Mouse (Mus musculus) stomach, postnatal 0 days (tissue): ENCODE data around the gene Cyth3. TPM values are rescaled to one million over a fixed set of nuclear protein-coding genes. Genes with fewer than 3 reads are reported as not detected.

ENCODE experiments used
- ATAC-seq: fragments of 200-750 bp; cut with Nextera tagmentation; 2 replicates; pipeline ENCODE4 v1.8.0; 2017; ENCODE audit not compliant: low FRiP score, low TSS enrichment
- DNase-seq: peaks from one replicate; pipeline ENCODE4 v3.0.0-alpha.2; 2016; ENCODE audit warnings: low spot score
- H3K27ac ChIP-seq: fragments of 300-500 bp; sonication (generic); replicated peaks from 2 replicates; pipeline ENCODE4 v1.5.1; 2014; ENCODE audit warnings: mild to moderate bottlenecking, control low read depth
- H3K27me3 ChIP-seq: fragments of 300-500 bp; sonication (generic); 2 replicates; pipeline ENCODE4 v1.6.1; 2014; ENCODE audit warnings: low read length; ENCODE audit not compliant: control insufficient read depth, insufficient read depth
- H3K36me3 ChIP-seq: fragments of 300-500 bp; sonication (generic); 2 replicates; pipeline ENCODE4 v1.6.1; 2014; ENCODE audit warnings: low read length, mixed read lengths; ENCODE audit not compliant: control insufficient read depth, insufficient read depth
- H3K4me1 ChIP-seq: fragments of 300-500 bp; sonication (generic); replicated peaks from 2 replicates; pipeline ENCODE4 v1.6.1; 2014; ENCODE audit warnings: antibody characterized with exemption; ENCODE audit not compliant: control insufficient read depth, insufficient read depth
- H3K4me2 ChIP-seq: fragments of 300-500 bp; sonication (generic); replicated peaks from 2 replicates; pipeline ENCODE4 v1.6.1; 2014; ENCODE audit warnings: low read depth, mild to moderate bottlenecking, control low read depth, moderate library complexity
- H3K4me3 ChIP-seq: fragments of 300-500 bp; sonication (generic); 2 replicates; pipeline ENCODE4 v1.5.1; 2014; ENCODE audit warnings: low read depth, low read length, control low read depth
- H3K9ac ChIP-seq: fragments of 300-500 bp; sonication (generic); 2 replicates; pipeline ENCODE4 v1.6.1; 2014; ENCODE audit warnings: mild to moderate bottlenecking, low read length, control low read depth, mixed read lengths
- H3K9me3 ChIP-seq: fragments of 300-500 bp; sonication (generic); 2 replicates; pipeline ENCODE4 v1.6.1; 2016; ENCODE audit warnings: low read length; ENCODE audit not compliant: control insufficient read depth
- CTCF ChIP-seq: IDR thresholded peaks from 2 replicates; pipeline ENCODE4 v1.5.1; 2016; ENCODE audit warnings: antibody characterized with exemption, low read depth, mild to moderate bottlenecking, moderate library complexity
- EP300 ChIP-seq: optimal IDR thresholded peaks from 2 replicates; pipeline ENCODE3; 2016; ENCODE audit warnings: antibody characterized with exemption
- WGBS: fragments of 180-500 bp; shearing (Covaris S2); extraction: QIAGEN DNeasy Blood & Tissue Kit; methylation state at CpG from one replicate; pipeline ENCODE4 v1.1.7; 2014; 5-methylcytosine and 5-hydroxymethylcytosine counted together
- polyA plus RNA-seq: library from polyadenylated mRNA; unstranded; fragments of >200 nt; fragmentation: Nextera tagmentation; extraction: Ambion mirVana; gene quantifications from 2 replicates; pipeline ENCODE4 v1.2.1, GENCODE M21; 2015

Gene Cyth3
- polyA plus RNA-seq, 1 experiment from 2014 or later = 32.7 TPM

DNA sequence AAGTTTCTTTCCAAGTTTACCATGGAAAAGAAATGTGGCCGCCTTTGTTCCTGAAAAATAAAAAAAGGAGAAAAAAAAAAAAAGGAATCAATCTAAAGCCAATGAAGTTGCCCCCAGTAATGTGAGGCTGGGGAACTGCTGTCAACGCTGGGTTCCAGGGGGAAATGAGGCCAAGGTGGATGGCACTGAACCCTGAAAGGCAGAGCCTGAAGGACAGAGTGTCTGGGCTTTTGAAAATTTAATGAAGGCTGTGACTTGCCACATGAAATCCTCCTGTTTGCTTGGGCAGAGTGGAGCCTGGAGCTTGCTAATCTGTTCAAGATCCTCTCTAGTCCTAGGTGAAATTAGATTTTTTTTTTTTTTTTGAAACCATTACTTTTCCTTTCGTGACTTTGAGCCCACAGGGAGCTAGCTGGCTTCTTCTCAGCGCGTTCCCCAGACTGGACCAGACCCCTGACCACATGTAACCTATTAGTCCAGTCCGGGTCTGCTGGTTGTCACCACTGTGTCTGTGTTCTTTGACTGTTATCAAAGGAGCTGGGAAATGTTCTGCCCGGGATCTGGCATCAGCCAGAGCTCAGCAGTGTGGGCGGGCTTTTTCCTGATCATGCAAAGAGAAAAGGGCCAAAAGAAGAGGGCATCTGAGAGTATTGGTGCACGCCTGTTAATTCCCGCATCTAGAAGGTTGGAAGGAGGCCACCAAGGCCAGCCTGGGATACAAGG lies 4.6 kb upstream of the Cyth3 start:
- H3K4me1 ChIP-seq = peaks cover 6% of the 10 kb centered on the region; the same call in 1 of the 2 replicates
- no peak for ATAC-seq
- H3K4me2 ChIP-seq = no peak overlapping the region
- no peaks in the 10 kb centered on the region for H3K36me3 ChIP-seq
- no peak overlapping the region for H3K4me3 ChIP-seq
- TF ChIP-seq EP300 = no peak
- no peak for TF ChIP-seq CTCF
- 0 out of 2 replicates have a peak overlapping the region, but pooled peaks have one; percentile 26 for H3K27ac ChIP-seq
- no peaks in the 10 kb centered on the region for H3K9me3 ChIP-seq
- no peaks in the 10 kb centered on the region for H3K27me3 ChIP-seq
- no peak for DNase-seq
- H3K9ac ChIP-seq = no peak overlapping the region
- 61% methylated on average over 10 of the region's 10 CpGs for WGBS

DNA sequence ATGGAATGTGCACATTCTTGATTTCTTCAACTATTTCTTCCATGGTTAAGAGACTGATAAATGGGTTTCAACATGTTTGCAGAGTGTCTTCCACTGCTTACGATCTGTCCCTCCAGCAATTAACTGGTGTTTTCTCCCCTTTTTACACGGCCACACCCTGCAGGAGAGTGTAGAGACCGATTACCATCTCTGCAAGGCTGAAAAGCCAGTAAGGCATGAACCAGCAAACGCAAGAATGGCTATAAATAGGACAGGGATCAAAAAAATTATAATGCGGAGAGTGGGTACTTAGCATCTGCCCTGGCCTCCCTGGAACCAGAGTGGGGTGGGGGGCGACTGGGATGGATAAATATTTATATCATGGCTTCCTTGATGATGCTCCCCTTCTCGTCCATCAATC lies 3.7 kb upstream of the Cyth3 start:
- WGBS = 24% methylated on average over 7 of the region's 7 CpGs
- Histone ChIP-seq H3K9me3 (no peaks in the 10 kb centered on the region), H3K4me3 (no peak overlapping the region), H3K27me3 (no peaks in the 10 kb centered on the region), H3K36me3 (no peaks in the 10 kb centered on the region), H3K9ac (no peak overlapping the region), H3K4me1 (peaks cover 6% of the 10 kb centered on the region; the same call in 1 of the 2 replicates), H3K27ac (no peak overlapping the region), H3K4me2 (no peak overlapping the region)
- no peak for DNase-seq
- TF ChIP-seq EP300 (no peak), CTCF (no peak)
- ATAC-seq = no peak

DNA sequence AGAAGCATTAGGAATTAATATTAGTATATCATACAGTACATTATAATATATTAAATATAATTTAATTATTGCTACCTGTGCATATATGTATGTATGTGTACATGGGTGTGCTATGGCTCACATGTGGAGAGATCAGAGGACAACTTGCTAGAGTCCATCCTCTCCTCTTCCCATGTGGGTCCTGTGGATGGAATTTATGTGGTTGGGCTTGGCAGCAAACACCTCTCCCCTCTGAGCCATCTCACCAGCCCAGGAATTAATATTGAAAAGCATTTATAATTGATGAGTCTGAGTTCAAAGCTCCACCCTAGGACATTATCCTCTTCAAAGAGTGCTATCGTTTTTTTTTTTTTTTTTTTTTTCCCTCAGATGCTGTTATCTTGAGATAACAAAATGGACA lies 2.1 kb upstream of the Cyth3 start:
- TF ChIP-seq EP300 (no peak), CTCF (no peak)
- Histone ChIP-seq H3K4me1 (peaks cover 6% of the 10 kb centered on the region; the same call in 1 of the 2 replicates), H3K27me3 (no peaks in the 10 kb centered on the region), H3K36me3 (no peaks in the 10 kb centered on the region), H3K4me2 (no peak overlapping the region), H3K9me3 (no peaks in the 10 kb centered on the region), H3K27ac (no peak overlapping the region), H3K9ac (no peak overlapping the region), H3K4me3 (no peak overlapping the region)
- DNase-seq (no peak), ATAC-seq (no peak)
- WGBS = 0% methylated on average over 1 of the region's 1 CpGs

DNA sequence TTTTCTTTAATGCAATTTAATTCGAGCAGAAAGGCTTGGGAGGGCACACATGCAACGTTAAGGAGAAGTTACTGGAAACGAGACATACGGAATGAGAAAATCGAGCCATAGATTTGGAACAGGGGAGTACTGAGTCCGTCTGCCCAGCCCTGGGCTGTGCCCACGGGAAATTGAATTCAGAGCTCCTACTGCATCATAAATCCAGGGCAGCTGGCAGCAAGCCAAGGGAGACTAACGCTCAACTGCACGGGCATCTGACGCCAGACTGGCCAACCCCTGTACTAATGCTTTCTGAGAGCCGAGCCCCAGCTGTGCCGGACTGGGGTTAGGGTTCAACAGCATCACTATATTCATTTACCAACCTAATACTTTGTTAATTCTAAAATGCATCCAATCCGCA lies 1.3 kb upstream of the Cyth3 start:
- DNase-seq = peak; percentile 49
- H3K27ac ChIP-seq = no peak overlapping the region
- TF ChIP-seq EP300 (no peak), CTCF (no peak)
- no peak for ATAC-seq
- H3K9me3 ChIP-seq = no peaks in the 10 kb centered on the region
- H3K27me3 ChIP-seq = no peaks in the 10 kb centered on the region
- no peak overlapping the region for H3K9ac ChIP-seq
- peaks cover 6% of the 10 kb centered on the region; the same call in 1 of the 2 replicates for H3K4me1 ChIP-seq
- 28% methylated on average over 13 of the region's 13 CpGs for WGBS
- H3K36me3 ChIP-seq = no peaks in the 10 kb centered on the region
- H3K4me3 ChIP-seq = no peak overlapping the region
- H3K4me2 ChIP-seq = no peak overlapping the region

DNA sequence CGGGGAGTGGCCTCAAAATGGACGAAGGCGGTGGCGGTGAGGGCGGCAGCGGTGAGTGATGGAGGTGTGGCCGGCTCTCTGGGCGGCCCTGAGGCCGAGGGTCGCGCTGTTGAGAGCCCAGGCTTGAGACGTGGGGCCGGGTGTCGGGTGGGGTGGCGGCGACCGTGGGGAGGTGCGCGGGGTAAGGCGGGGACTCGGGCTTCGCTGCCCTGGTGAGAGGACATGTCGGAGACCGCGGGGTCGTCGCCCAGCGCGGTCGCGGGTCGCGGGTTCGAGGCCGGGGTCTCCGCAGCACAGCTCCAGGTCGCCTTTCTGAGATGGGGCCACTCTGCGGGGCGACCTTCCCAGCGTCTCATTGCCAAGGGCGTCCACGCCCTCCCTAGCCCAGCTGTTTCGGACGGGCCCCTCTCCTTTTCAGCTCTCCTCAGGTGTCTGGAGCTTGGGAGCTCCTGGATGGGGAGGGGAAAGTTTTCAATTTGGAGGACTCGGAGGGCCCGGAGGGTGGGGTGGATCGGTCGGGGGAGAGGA lies 440 bp downstream of the Cyth3 start:
- H3K27me3 ChIP-seq = no peaks in the 10 kb centered on the region
- no peaks in the 10 kb centered on the region for H3K36me3 ChIP-seq
- peaks cover 8% of the 10 kb centered on the region; the same call in 1 of the 2 replicates for H3K4me1 ChIP-seq
- ATAC-seq (peak; percentile 61), DNase-seq (peak; percentile 43)
- H3K27ac ChIP-seq = peak overlapping the region; percentile 94
- under 1% methylated on average over 27 of the region's 48 CpGs for WGBS
- H3K9ac ChIP-seq = peak overlapping the region; percentile 96
- H3K4me3 ChIP-seq = peak overlapping the region; percentile 94
- H3K4me2 ChIP-seq = peak overlapping the region; percentile 85
- no peaks in the 10 kb centered on the region for H3K9me3 ChIP-seq
- no peak for TF ChIP-seq CTCF
